Mouse (Mus musculus) midbrain, postnatal 0 days (tissue): ENCODE measurements around the gene Defb45. TPM values are rescaled to one million over a fixed set of nuclear protein-coding genes. Genes with fewer than 3 reads are reported as not detected.
A peak's percentile ranks its signal among the peaks of the same experiment; 100 is the strongest.

Experiments
- ATAC-seq: fragments of 200-750 bp; cut with Nextera tagmentation; 2 replicates; pipeline ENCODE4 v1.8.0; 2017; ENCODE audit warnings: moderate number of reproducible peaks, mild to moderate bottlenecking, moderate TSS enrichment, moderate library complexity; ENCODE audit not compliant: low FRiP score
- DNase-seq: peaks from one replicate; pipeline ENCODE4 v3.0.0-alpha.2; 2015; ENCODE audit warnings: low spot score
- H3K27ac ChIP-seq: fragments of 300-500 bp; sonication (generic); 2 replicates; pipeline ENCODE4 v1.5.1; 2014; ENCODE audit warnings: low read depth, mild to moderate bottlenecking, low read length, mixed read lengths
- H3K27me3 ChIP-seq: fragments of 300-500 bp; sonication (generic); 2 replicates; pipeline ENCODE4 v1.6.1; 2014; ENCODE audit warnings: low read length, control low read depth, mixed read lengths; ENCODE audit not compliant: insufficient read depth
- H3K36me3 ChIP-seq: fragments of 300-500 bp; sonication (generic); 2 replicates; pipeline ENCODE4 v1.6.1; 2014; ENCODE audit warnings: low read length, control low read depth, mixed read lengths; ENCODE audit not compliant: insufficient read depth
- H3K4me1 ChIP-seq: fragments of 300-500 bp; sonication (generic); 2 replicates; pipeline ENCODE4 v1.6.1; 2014; ENCODE audit warnings: mild to moderate bottlenecking, control low read depth, antibody characterized with exemption, low read length, mixed read lengths; ENCODE audit not compliant: insufficient read depth
- H3K4me2 ChIP-seq: fragments of 300-500 bp; sonication (generic); 2 replicates; pipeline ENCODE4 v1.6.1; 2014; ENCODE audit warnings: low read depth, mild to moderate bottlenecking, low read length, mixed read lengths; ENCODE audit not compliant: poor library complexity, severe bottlenecking
- H3K4me3 ChIP-seq: fragments of 300-500 bp; sonication (generic); 2 replicates; pipeline ENCODE4 v1.5.1; 2014; ENCODE audit warnings: low read depth, mild to moderate bottlenecking, low read length, moderate library complexity
- H3K9ac ChIP-seq: fragments of 300-500 bp; sonication (generic); replicated peaks from 2 replicates; pipeline ENCODE4 v1.6.1; 2014; ENCODE audit warnings: mild to moderate bottlenecking, low read length, moderate library complexity, mixed read lengths; ENCODE audit not compliant: poor library complexity, severe bottlenecking
- H3K9me3 ChIP-seq: fragments of 300-500 bp; sonication (generic); 2 replicates; pipeline ENCODE4 v1.6.1; 2016; ENCODE audit warnings: low read length, control low read depth
- CTCF ChIP-seq: IDR thresholded peaks from 2 replicates; pipeline ENCODE4 v1.5.1; 2016; ENCODE audit warnings: antibody characterized with exemption, mild to moderate bottlenecking
- WGBS: fragments of 180-500 bp; shearing (Covaris S2); extraction: QIAGEN DNeasy Blood & Tissue Kit; methylation state at CpG from one replicate; pipeline ENCODE4 v1.1.7; 2014; 5-methylcytosine and 5-hydroxymethylcytosine counted together
- polyA plus RNA-seq: library from polyadenylated mRNA; unstranded; fragments of >200 nt; fragmentation: Nextera tagmentation; extraction: Ambion mirVana; gene quantifications from 2 replicates; pipeline ENCODE4 v1.2.1, GENCODE M21; 2015
- total RNA-seq: library from RNA; depleted of rRNA; stranded (reverse); fragments of >200 nt; gene quantifications from 2 replicates; pipeline ENCODE4 v1.2.3, GENCODE M21; 2014

Defb45 gene
- total and polyA plus RNA-seq, 2 experiments from 2014 or later = not detected

DNA sequence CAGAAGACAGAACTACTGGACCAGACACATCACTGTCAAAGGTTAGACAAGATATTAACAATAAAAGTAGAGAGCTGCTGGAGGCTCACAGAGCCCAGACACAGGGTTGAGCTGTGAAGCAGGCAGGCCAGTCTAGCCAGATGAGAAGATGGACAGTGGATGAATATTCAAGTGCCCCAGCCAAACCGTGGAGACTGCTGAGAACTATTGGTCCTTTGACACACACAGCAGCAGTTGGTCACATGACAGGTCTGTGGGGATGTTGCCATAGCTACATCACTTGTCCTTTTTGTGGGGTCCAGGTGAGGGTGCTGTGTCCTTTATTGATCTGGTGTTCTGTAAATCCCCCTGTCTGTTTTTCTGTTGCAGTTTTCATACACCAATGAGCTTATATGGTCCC, 26.1 kb upstream of the Defb45 start:
- peak; percentile 69 for ATAC-seq
- no peaks in the 10 kb centered on the region for H3K9me3 ChIP-seq
- H3K4me1 ChIP-seq = no peaks in the 10 kb centered on the region
- H3K4me3 ChIP-seq = no peak overlapping the region
- peak; percentile 47 for DNase-seq
- WGBS = 8% methylated on average over 1 of the region's 1 CpGs
- TF ChIP-seq CTCF = peak; percentile 40; the same call in 1 of the 2 replicates
- H3K27ac ChIP-seq = no peak overlapping the region
- no peak overlapping the region for H3K9ac ChIP-seq
- H3K36me3 ChIP-seq = no peaks in the 10 kb centered on the region
- H3K4me2 ChIP-seq = no peak overlapping the region
- H3K27me3 ChIP-seq = peaks cover 18% of the 10 kb centered on the region

GRCm38 (mm10) chr2:152624566-152624965, 25.4 kb upstream of the Defb45 start:
- ATAC-seq = no peak
- H3K27me3 ChIP-seq = peaks cover 16% of the 10 kb centered on the region
- H3K9me3 ChIP-seq = no peaks in the 10 kb centered on the region
- H3K36me3 ChIP-seq = no peaks in the 10 kb centered on the region
- no peak overlapping the region for H3K4me3 ChIP-seq
- no peaks in the 10 kb centered on the region for H3K4me1 ChIP-seq
- H3K9ac ChIP-seq = no peak overlapping the region
- TF ChIP-seq CTCF = no peak
- no peak overlapping the region for H3K4me2 ChIP-seq
- WGBS = 95% methylated on average over 2 of the region's 2 CpGs
- H3K27ac ChIP-seq = no peak overlapping the region
- no peak for DNase-seq

- Histone ChIP-seq H3K27me3 (peaks cover 9% of the 10 kb centered on the region), H3K27ac (no peak within 1 kb of the TSS), H3K4me3 (no peak within 1 kb of the TSS), H3K36me3 (no peaks in the 10 kb centered on the region), H3K4me1 (no peaks in the 10 kb centered on the region), H3K4me2 (no peak within 1 kb of the TSS), H3K9ac (no peak within 1 kb of the TSS), H3K9me3 (no peaks in the 10 kb centered on the region)
- WGBS = 82% methylated on average over 7 of the region's 7 CpGs
- DNase-seq (no peak), ATAC-seq (no peak)
- no peak for TF ChIP-seq CTCF
Observed at GRCm38 (mm10) chr2:152622953-152623352, 23.8 kb upstream of the Defb45 start, which contains the start of gene Defb25. Gene Defb25, minus strand, starts transcription at chr2:152623053.

GRCm38 (mm10) chr2:152622151-152622550, 23.0 kb upstream of the Defb45 start:
- DNase-seq (no peak), ATAC-seq (no peak)
- 89% methylated on average over 13 of the region's 13 CpGs for WGBS
- peaks cover 7% of the 10 kb centered on the region for H3K27me3 ChIP-seq
- no peaks in the 10 kb centered on the region for H3K36me3 ChIP-seq
- no peaks in the 10 kb centered on the region for H3K4me1 ChIP-seq
- H3K27ac ChIP-seq = no peak overlapping the region
- TF ChIP-seq CTCF = no peak
- H3K4me2 ChIP-seq = no peak overlapping the region
- no peak overlapping the region for H3K4me3 ChIP-seq
- no peaks in the 10 kb centered on the region for H3K9me3 ChIP-seq
- no peak overlapping the region for H3K9ac ChIP-seq

DNA sequence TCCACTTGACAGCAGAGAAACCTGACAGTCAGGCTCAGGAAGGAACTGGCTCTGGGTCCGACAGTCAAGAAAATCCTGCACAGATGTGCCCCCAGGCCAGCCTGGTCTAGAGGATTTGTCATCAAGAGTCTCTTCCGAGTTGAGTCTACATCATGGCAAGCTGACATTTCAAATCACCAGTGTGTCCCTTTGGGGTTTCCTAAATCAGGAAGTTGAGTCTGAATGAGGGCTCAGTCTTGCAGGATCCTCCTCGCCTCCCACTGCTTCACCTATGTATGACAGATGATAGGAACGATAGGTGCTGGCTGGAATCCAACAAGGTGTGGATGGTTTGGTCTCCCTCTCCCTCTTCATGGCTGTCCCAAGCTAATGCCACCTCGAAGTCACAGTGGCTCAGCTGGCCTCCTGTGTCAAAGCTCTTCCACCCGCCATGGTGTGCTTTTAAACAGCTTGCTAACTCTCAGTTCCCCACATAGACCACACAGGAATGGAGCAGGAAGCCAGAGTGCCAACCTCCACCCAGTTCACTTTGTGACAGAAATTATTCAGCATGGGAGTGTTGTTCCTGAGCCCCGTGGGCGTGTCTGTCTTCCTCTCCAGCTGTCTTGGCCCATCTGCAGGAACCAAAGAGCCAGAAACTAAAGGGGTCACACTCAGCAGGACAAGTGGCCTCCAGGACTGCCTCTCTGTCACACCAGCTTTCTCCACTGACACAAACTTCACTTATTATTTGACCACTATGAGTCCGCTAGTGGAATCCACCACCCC, 21.4 kb upstream of the Defb45 start:
- WGBS = 80% methylated on average over 9 of the region's 9 CpGs

DNA sequence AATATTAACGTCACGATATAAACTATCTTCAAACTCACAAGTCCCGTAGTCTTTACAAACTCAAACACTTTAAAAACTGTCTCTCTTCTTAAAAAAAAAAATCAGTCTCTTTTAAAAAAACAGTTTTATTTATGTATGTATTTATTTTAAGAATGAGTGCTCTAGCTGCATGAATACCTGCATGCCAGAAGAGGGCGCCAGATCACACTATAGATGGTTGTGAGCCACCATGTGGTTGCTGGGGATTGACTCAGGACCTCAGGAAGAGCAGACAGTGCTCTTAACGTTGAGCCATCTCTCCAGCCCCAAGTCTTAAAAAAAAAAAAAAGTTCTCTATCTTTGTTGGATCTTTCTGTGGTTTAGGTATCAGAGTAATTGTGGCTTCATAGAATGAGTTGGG, 18.2 kb upstream of the Defb45 start:
- H3K27ac ChIP-seq = no peak overlapping the region
- no peak overlapping the region for H3K9ac ChIP-seq
- no peaks in the 10 kb centered on the region for H3K9me3 ChIP-seq
- WGBS = 53% methylated on average over 5 of the region's 5 CpGs
- H3K4me2 ChIP-seq = no peak overlapping the region
- H3K27me3 ChIP-seq = no peaks in the 10 kb centered on the region
- H3K4me3 ChIP-seq = no peak overlapping the region
- DNase-seq (no peak), ATAC-seq (no peak)
- TF ChIP-seq CTCF = peak; percentile 53
- H3K4me1 ChIP-seq = no peaks in the 10 kb centered on the region
- no peaks in the 10 kb centered on the region for H3K36me3 ChIP-seq

More for the DNA sequence above, 21.4 kb upstream of the Defb45 start:
- Histone ChIP-seq H3K4me2 (no peak overlapping the region), H3K4me3 (no peak overlapping the region), H3K36me3 (no peaks in the 10 kb centered on the region), H3K9me3 (no peaks in the 10 kb centered on the region), H3K9ac (no peak overlapping the region), H3K27ac (no peak overlapping the region), H3K27me3 (peaks cover 1% of the 10 kb centered on the region; the same call in 1 of the 2 replicates), H3K4me1 (no peaks in the 10 kb centered on the region)
- DNase-seq = no peak
- ATAC-seq = no peak
- no peak for TF ChIP-seq CTCF
